Mouse (Mus musculus): ENCODE data around the gene Rtl1.

Rtl1 gene

DNA sequence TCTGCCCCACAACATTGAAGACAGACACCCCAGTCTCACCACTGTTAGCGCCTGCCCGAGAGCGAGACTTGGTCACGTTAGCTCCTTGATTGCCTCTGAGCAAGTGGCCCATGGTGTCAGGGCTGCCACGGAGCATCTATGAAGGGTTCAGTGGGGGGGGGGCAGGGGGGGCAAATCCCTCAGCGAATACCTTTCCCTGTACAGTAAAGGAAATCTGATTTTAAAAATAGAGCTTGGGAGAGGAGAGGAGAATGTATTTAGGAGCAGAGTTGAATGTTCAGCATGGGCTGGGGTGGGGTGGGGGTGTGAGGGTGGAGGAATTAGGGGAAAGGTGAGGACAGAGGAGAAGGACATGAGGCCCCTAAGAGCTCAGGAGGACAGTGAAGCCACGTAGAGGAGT lies at the start of gene Rtl1:
Gene Rtl1, minus strand, starts transcription at position 101 of the 400 bp plus-strand sequence.
- no peak for DNase-seq (ENCODE audit: low spot score)

DNA sequence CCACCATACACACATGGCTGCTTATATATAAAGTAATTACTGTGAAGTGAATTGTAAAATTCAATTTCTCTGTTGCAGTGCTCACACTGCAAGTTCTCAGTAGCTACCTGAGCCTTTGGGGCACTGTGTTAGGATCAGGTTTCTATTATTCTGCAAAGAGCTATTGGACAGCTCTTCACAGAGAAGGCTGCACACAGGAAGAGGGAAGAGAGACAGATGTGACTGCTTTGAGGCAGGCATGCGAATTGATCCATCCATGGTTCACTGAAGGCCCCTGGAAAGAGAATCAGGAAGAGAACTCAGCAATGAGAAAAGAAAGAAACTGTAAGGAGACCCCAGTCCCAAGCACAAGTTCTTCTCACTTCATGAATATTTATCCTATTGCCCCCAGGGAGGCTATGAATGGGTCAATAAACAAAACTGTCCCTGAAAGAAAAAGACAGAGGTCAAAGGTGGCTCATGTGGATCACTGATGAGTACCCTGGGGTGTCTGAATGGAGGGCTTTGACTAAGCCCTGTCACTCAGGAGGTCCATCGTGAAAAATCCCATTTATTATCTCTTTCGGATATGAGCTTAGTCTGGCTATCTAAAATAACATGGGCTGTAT lies 40.5 kb upstream of the Rtl1 start:
- peak; percentile 69 for DNase-seq (ENCODE audit: low spot score)

DNA sequence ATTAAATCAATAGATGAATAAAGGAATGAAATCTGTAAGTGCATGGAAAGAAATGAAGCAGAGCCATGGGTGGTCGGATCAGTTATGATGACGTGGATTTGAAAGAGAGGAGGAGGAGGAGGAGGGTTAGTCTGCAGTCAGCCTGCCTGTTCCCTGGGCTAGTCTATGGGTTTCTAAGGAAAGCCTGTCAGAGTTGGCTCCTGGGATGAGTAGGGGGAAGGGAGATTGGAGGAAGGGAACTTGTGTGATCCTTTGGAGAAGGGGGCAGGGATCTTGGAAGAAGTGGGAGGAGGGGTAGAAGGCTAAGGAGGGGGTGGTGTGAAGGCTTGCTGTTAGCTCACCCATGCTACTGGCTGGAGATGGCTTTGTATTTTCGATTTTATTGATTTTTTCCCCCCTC lies 31.9 kb upstream of the Rtl1 start:
- DNase-seq (ENCODE audit: low spot score) = no peak

DNA sequence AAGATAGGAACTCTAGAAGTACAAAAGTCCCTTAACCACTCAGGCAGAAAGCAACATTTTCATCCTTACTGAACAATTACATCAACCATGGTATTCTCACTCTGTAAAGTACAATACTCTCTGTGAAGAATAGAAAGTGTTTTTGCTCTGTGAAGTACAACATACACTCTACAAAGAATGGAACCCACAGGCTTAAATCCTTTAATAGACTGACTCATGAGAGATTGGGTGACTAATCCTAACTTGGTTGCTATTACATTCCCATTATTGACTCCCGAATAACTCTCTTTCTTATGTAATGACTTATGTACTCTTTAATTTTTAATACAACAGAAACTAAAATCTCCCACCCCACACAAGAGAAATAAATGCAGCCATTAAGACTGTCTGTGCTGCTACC lies 28.8 kb upstream of the Rtl1 start:
- DNase-seq (ENCODE audit: low spot score) = no peak

DNA sequence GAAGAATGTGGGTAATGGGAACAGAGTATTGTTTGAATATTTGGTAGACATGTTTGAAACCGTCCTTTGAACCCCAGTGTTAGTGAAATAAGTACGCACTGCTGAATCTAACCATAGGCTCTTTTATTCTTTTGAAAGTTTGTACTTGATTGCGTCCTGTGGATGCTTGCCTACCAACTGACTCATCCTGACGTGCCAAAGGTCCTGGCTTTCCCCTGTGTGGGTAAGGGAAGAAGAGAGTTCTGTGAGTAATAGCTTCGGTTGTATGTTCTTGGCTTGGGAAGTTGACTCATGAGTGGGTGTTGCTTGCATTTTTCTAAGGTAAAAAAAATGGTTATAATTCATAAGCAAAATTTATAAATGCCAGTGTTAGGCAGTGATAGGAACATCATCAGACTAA lies 26.8 kb upstream of the Rtl1 start:
- DNase-seq (ENCODE audit: low spot score) = no peak

DNA sequence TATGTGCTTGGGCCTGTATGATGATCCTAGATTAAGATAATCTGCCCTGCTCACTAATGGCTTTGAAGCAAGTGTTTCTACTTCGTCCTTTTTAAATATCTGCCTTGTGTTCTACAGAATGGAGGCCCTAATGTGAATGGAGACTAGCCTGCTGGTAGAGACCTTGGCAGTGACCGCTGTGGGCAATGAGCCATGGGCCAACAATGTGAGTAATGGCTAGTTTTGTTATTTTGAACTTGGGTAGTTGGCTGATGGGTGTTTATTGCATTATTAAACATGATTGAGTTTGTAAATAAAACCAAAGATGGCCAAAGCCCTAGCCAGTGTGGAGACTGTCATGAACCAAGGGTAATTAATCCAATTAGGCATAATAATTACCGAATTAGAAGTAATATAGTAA lies 20.1 kb upstream of the Rtl1 start:
- DNase-seq (ENCODE audit: low spot score) = no peak

DNA sequence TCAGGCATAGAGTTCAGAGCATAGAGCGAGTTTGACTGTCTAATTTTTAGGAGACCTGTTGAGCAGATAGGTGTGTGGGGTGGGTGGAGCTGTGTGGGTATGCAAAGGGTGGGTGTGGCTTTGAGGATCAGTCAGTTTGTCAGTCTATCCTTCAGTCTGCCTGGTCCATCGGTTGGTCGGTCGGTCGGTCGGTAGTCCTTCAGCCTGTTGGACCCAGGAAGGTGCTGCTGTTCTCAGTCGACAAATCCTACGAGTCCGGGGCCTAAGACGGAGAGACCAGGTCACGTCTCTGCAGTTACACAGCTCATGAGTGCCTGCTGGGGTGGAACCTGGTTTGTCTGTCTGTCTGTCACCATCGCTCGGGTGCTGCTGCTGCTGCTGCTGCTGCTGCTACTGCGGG lies 17.9 kb upstream of the Rtl1 start:
- DNase-seq (ENCODE audit: low spot score) = no peak

DNA sequence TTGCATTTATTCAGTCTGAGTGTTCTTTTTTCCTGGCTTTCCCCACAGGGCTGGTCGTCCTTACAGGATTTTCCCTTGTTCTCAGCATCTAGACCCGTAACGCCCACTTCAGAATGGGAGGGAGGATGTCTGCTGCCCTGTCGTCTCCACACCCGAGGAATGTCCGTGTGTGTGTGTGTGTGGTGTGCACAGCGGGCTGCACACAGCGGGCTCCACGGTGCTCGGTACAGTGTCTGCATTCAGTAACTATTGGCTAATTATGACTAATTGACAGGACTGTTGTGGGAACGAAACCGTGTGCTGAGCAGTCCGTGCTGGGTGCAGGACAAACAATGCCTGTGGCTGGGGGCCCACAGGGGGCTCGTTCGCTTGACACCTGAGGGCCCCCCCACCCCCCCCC lies 17.0 kb upstream of the Rtl1 start:
- no peak for DNase-seq (ENCODE audit: low spot score)

DNA sequence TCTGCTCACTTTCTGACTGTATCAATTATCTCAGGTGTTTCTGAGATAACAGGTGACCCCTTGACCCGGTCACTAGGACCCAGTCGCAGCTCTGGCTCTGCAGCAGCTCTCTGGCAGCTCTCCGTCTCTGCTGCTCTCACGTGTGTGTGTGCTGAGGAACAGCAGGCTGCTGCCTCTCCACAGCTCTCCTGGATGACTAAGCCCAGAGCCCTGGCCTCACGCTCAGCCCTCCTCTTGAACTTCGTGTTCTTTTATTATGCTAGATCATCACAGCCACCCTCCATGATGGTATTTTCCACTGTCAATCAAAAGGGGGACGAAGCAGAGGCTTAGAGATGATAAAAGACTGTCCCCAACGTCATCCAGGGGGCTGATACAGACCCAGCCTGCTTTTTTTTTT lies 15.2 kb upstream of the Rtl1 start:
- no peak for DNase-seq (ENCODE audit: low spot score)

DNA sequence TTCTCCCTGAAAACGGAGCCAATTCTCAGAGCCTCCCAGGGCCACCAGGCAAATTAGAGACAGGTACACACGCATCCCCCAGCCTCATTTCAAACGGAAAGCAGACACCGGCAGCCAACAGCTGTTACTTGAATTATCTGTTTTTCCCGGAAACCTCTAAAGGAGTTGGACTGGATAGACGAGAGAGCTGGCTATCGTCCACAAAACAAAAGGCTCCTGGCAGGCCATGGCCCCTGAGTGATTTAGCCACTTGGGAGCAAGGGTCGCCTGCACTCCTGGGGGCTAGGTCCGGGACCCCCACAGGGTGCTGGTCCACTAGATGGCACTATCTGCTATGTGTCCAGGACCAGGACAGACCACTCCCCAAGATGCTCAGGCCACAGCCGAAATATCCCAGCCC lies 14.3 kb upstream of the Rtl1 start:
- peak; percentile 42 for DNase-seq (ENCODE audit: low spot score)

DNA sequence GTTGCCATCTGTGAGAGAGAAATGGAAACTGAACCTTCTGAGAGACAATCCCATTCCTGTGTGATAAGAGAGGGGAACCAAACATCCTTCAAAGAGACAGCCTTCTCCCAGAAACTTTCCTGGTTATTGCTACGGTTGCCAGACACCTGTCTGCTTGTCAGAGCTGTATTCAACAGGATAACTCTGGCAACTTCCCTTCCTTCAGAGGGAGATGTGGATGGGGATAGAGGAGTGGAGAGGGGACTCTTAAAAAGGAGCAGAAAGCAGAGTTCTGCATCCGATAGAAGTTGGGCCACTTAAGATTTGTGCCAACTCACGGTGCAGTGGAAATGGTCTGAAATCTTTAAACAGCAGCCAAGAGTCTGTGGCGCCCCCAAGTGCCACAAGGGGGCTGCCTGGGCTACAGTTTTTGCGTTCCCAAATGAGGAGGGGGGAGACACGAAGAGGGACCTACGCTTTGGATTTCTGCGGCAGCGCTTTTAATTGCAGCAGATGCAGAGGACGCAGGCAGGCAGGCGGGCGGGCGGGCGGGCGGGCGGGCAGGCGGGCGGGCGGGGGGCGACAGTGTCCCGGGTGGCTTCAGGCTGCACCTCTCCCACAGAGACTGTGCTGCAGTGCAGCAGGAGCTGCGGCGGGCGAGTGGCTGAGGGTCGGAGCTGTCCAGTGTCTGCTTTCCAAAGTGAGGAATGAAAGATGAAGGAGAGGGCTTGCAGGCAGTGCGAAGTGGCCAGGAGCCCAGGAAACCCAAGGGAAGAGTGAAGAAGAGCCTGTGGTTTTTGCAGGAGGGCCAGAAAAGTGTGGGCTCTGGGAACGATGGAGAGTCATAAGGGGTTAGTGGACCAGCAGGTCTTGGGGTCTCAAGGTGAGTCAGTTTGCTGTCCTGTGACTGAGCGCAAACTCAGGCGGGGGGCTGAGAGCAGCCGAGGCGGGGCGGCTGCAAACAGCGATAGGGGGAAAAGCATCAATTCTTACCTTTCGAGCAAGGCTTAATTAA lies 12.6 kb upstream of the Rtl1 start:
- peak; percentile 52 for DNase-seq (ENCODE audit: low spot score)

DNA sequence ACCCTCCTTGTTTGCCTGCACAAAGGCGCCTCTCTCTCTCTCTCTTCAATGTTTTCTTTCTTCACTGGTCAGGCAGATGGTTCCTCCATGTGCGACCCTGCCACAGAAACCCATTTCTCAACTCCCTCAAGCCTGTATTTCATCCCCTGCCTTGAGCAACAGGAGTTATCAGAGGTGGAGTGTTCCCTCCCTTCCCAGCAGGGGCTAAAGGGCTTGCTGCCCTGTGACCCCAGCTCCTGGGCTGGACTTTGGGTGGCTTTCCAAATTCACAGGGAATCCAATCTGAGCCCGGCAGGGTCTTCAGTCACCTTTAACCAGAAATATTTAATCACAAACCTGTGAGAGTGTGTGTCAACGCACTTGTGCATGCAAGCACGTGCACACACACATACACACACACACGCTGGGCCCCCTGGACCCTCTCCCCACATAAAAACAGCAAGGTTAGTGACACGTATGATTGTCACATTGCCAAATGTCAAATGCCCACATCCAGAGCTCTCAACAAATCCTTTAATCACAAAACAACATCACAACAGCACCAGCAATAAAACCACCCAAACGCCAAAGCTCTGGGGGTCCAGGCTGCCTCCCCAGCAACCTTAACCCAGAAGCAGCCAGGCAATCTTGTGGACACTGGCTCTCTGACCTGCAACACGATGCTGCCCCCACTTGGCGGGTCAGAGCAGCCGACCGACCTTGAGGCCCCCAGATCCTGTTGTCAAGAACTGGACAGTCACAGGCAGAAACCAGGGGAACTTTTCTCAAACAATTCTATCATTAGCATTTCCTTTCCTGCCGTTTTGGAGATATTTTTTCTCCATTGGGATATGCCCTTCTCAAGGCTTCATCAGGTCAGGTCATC lies 8.7 kb upstream of the Rtl1 start:
- peak; percentile 72 for DNase-seq (ENCODE audit: low spot score)

DNA sequence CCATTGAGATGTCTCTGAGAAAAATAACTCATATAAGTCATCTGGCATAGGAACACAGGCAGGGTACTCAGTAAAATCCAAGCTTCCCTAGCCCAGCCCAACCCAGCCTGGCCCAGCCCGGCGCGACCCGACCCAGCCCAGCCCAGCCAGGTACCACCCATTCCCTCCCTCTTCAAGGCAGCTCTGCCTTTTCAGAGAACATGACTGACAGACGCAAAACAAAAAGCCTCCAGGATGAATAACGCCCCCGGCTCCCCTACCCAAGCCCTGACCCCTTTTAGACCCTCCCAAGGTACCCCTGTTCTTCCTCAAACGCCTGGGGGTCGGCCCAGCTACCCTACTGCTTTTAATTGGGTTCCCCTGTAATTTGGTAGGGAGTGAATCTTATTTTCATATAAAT lies 7.8 kb upstream of the Rtl1 start:
- DNase-seq (ENCODE audit: low spot score) = no peak

DNA sequence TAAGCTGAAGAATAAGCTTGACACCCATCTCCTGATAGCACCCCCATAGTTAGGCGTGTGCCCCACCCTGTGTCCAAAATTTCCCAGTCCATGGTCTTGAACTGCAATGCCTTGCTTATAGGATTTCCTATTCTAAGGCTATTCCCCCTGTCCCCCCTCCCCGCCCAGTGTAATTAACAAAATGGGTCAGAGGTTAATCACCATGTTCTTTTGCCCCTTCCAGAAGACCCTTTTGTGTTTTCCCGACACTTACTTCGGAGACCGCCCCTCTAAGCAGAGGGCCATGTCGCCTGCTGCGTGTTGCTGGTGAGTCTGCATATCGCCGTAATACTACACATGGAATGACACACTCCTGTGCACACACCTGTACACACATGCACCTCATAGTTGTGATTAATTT lies 7.1 kb upstream of the Rtl1 start:
- peak; percentile 48 for DNase-seq (ENCODE audit: low spot score)

DNA sequence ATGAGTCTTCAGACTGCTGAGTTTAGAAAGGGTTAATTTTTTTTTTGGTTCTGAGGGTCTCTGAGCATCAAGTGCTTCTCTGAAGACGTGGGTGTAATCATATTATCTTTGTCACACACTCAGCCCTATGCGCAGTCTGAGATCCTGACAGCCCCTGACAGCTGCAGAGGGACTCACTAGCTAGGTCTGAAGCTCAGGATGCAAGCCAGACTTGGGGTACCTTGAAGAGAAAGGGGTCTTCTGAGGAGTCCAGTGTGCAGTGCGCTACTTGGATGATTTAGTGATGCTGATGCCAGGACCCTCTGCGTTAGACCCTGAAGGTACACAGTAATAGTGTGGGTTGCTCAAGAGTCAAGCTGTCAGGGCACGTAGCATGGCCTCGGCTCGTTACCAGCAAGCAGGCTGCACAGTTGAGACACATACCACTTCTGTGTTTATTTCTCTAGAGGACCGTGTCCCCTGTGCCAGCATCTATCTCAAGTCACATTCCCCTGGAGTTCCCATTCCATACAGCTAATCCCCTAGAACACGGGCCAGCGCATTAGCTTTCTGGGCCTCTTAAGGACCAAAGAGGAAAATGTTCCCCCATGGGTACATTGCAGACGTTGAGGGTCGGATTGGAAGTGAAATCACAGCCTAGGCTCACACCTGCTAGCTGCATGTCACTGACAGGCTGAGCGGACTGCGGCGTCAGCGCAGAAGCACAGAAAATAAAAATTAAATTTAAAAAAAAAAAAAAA lies 5.0 kb upstream of the Rtl1 start:
- no peak for DNase-seq (ENCODE audit: low spot score)

DNA sequence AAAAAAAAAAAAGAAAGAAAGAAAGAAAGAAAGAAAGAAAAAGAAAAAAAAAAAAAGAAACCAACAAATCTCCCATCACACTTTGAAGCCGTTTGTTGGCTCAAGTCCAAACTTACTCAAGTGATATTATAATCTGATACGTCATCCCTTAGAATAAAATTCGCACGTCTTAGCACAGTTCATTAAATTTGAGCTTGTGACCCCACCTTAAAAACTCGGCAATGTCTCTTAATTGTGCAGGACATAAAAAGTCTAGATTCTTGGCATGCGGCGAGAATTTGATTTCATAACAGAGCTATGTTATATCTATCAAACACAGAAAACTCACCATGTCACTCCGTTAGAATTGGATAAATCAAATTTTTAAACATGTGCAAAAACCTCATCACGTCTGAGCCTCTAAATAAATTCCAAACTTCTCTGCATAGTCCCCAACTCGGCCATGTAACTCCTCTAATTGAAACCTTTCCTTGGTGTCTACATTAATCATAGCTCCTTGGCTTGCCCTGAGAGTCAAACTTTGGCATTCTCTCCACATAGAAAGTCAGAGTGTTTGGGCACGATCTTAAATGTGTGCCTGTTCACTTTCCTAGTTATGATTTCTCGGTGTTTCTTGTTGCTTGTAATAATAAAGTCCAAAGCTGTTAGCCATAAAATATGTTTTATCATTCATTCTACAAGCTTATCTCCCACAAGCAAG lies 1.4 kb downstream of the Rtl1 start:
- no peak for DNase-seq (ENCODE audit: low spot score)

DNA sequence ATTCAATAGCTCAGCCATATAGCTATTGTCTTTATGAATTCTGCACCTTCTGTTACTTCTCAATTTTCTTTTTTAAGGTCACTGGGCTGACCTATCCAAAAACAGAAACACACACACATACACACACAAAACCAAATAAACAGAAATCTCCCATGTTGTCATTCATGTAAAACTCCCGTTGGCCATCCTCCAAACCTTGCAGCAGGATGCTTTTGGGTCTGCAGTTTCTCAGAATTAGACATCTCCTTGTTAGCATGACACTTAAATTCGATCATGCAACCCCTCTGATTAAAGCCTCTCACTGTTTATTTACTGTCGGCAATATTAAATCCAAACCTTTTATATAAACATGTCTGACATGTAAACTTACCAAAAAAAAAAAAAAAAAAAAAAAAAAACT lies 3.4 kb downstream of the Rtl1 start:
- DNase-seq (ENCODE audit: low spot score) = no peak

DNA sequence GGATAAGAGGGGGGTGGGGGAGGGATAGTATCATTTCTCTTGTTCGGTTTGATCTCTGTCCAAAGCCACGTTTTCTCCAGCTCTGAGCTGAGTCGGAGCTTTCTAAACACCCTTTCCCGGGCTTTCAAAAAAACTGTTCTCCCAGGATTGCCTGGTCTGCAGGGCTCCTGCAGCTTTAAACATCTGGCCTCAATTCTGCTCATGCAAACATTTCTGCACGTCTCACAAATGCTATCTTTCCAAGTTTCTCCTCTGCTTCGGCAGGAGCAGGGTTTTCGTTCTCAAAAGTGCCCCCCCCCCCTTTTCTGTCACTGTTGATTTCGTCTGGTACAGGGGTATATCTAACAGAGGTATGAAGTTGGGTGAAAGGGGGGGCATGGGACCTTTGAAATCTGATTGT lies 3.9 kb downstream of the Rtl1 start:
- peak; percentile 39 for DNase-seq (ENCODE audit: low spot score)

DNA sequence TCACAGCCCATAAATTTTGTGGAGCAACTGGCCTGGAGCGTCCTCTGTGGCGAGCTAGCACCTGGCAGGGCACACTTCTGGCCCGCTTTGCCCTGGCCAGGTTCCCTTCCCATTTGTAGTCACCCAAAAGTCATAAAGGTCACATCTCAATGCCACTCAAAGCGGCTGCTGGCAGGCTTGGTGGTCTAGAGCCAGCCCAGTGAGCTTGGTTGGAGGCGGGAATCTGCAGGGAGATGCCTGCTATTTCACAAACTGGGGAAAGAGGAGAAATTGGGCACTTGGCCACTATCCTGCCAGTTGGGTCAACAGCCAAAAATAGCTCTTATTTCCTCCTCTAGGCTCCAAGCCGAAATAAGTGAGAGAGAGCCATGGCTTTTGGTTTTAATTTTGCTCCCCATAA lies 4.4 kb downstream of the Rtl1 start:
- DNase-seq (ENCODE audit: low spot score) = no peak

DNA sequence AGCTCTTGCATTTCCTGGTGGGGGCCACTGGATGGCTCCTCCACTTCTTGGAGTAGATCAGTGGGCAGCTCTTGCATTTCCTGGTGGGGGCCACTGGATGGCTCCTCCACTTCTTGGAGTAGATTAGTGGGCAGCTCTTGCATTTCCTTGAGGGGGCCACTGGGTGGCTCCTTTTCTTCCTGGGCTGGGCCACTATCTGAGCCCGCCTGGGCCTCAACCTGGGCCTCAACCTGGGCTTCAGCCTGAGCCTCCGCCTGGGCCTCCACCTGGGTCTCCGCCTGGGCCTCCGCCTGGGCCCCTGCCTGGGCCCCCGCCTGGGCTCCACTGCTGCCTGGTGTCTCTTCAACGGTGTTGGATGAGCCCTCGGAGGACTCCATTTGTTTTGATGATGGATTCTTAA lies 5.2 kb downstream of the Rtl1 start:
- no peak for DNase-seq (ENCODE audit: low spot score)

DNA sequence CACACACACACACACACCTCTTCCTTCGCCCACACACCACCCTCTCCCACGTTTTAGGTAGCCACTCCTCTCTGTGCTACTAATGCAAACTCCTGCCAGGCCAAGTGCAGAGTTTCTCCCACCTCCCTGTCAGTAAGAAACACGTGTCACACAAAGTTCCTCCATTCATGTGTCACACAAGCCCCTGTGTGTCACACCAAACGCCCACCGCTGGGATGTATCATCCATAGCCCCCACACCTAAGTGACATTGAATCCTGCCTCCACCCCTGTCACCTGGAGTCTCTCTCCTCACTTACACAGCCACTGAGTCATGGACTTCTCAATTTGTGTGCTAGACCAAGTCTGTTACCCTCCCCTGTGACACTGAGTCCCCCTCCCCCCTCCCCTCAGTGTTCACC lies 17.9 kb downstream of the Rtl1 start:
- no peak for DNase-seq (ENCODE audit: low spot score)
